Mouse (Mus musculus): Measurements from ENCODE around the gene Gpr55. TPM values are rescaled to one million over a fixed set of nuclear protein-coding genes. Genes with fewer than 3 reads are reported as not detected.

Gpr55 gene
- polyA plus RNA-seq, 1 experiment from 2014 or later: 0.05 TPM

DNA sequence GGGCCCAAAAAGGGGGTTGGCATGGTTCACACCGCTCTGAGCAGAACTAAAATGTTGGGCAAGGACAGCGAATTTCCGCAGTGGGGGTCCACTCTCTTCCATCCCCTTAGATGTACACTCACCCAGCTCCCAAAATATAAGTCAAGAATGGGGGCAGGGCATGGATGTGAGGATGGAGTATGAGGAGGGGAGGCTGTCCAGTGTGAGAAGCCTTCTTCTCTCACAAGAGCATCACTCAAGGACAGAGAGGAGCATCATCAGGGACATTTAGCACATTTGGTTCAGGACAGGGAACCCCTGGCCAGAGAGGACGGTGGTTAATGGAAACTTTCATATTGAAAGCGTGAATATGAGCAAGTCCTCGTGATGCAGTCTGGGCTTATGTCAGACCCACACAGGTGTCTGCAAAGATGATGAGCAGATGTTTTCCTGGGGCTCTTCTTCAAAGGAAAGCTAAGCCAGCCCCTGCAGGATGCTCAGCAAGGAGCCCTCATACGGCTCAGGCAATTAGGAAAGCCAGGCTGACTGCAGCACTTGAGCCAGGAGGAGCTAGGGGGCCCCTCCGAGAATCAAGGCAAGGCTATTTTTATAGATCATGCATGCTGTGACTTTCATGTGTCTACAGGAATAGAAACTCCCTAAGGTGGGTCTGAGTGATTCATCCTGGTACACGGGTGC is 2.7 kb downstream of the Gpr55 start:
- ATAC-seq (ENCODE audit: low read depth): no peak
- no peaks in the 10 kb centered on the region for H3K36me3 ChIP-seq
- no peaks in the 10 kb centered on the region for H3K9me3 ChIP-seq (replicated peaks)
- no peaks in the 10 kb centered on the region for H3K27me3 ChIP-seq
- no peak overlapping the region for H3K27ac ChIP-seq
- H3K4me1 ChIP-seq (replicated peaks): peaks cover 23% of the 10 kb centered on the region
- no peak for DNase-seq
- H3K9ac ChIP-seq: no peak overlapping the region
- WGBS (ENCODE audit: insufficient replicate concordance): 45% methylated on average over 9 of the region's 9 CpGs
- no peak overlapping the region for H3K4me3 ChIP-seq (replicated peaks)
- no peak overlapping the region for H3K4me2 ChIP-seq

DNA sequence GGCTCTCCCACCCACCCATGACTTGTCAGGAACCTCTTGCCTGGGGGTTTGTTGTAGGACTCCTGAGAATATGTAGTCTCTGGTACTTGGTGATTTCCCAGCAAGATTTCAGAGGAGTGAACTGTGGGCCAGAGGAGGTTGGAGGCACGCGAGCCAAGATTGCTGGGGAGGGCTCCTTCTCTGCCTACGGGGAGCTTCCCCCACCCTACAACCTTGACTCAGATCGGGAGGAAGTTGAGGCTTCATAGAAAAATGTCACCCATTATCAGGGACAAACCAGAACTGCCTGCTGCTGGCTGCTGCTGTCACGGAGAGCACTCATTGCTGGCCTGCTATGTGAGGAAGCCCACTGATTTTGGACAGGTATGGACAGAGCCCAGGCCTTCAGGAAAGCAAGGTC is 3.5 kb downstream of the Gpr55 start:
- ATAC-seq (ENCODE audit: low read depth) (no peak), DNase-seq (no peak)
- Histone ChIP-seq H3K9me3 (replicated peaks) (no peaks in the 10 kb centered on the region), H3K27me3 (no peaks in the 10 kb centered on the region), H3K4me3 (replicated peaks) (no peak overlapping the region), H3K36me3 (no peaks in the 10 kb centered on the region), H3K27ac (no peak overlapping the region), H3K9ac (no peak overlapping the region), H3K4me2 (no peak overlapping the region), H3K4me1 (replicated peaks) (peaks cover 23% of the 10 kb centered on the region)
- 11% methylated on average over 5 of the region's 5 CpGs for WGBS (ENCODE audit: insufficient replicate concordance)

GRCm38 (mm10) chr1:85955150-85955549 is 5.7 kb downstream of the Gpr55 start:
- H3K9me3 ChIP-seq (replicated peaks): no peaks in the 10 kb centered on the region
- ATAC-seq (ENCODE audit: low read depth): no peak

GRCm38 (mm10) chr1:85949085-85949684 is 11.6 kb downstream of the Gpr55 start:
- Histone ChIP-seq H3K27ac (no peak overlapping the region), H3K36me3 (no peaks in the 10 kb centered on the region), H3K4me2 (no peak overlapping the region), H3K9me3 (replicated peaks) (no peaks in the 10 kb centered on the region), H3K9ac (no peak overlapping the region), H3K27me3 (no peaks in the 10 kb centered on the region), H3K4me1 (replicated peaks) (no peaks in the 10 kb centered on the region), H3K4me3 (replicated peaks) (no peak overlapping the region)
- ATAC-seq (ENCODE audit: low read depth) (no peak), DNase-seq (no peak)
- 47% methylated on average over 2 of the region's 2 CpGs for WGBS (ENCODE audit: insufficient replicate concordance)

More at GRCm38 (mm10) chr1:85955150-85955549, 5.7 kb downstream of the Gpr55 start:
- Histone ChIP-seq H3K27ac (no peak overlapping the region), H3K4me2 (no peak overlapping the region), H3K36me3 (no peaks in the 10 kb centered on the region), H3K4me1 (replicated peaks) (peaks cover 23% of the 10 kb centered on the region), H3K9ac (no peak overlapping the region), H3K4me3 (replicated peaks) (no peak overlapping the region), H3K27me3 (no peaks in the 10 kb centered on the region)
- WGBS (ENCODE audit: insufficient replicate concordance): 53% methylated on average over 3 of the region's 3 CpGs
- DNase-seq: no peak

GRCm38 (mm10) chr1:85942318-85942717 is 18.5 kb downstream of the Gpr55 start:
- WGBS (ENCODE audit: insufficient replicate concordance): 54% methylated on average over 8 of the region's 8 CpGs
- no peak for ATAC-seq (ENCODE audit: low read depth)
- Histone ChIP-seq H3K4me1 (replicated peaks) (no peaks in the 10 kb centered on the region), H3K36me3 (no peaks in the 10 kb centered on the region), H3K9ac (no peak overlapping the region), H3K27me3 (no peaks in the 10 kb centered on the region), H3K4me2 (no peak overlapping the region), H3K9me3 (replicated peaks) (no peaks in the 10 kb centered on the region), H3K4me3 (replicated peaks) (no peak overlapping the region), H3K27ac (no peak overlapping the region)
- DNase-seq: no peak

GRCm38 (mm10) chr1:85937323-85937722 is 23.5 kb downstream of the Gpr55 start:
- Histone ChIP-seq H3K4me1 (replicated peaks) (peaks cover 14% of the 10 kb centered on the region; the same call in 1 of the 2 replicates), H3K27ac (no peak overlapping the region), H3K27me3 (no peaks in the 10 kb centered on the region), H3K9me3 (replicated peaks) (no peaks in the 10 kb centered on the region), H3K36me3 (no peaks in the 10 kb centered on the region), H3K9ac (no peak overlapping the region), H3K4me2 (no peak overlapping the region), H3K4me3 (replicated peaks) (no peak overlapping the region)
- no peak for ATAC-seq (ENCODE audit: low read depth)
- DNase-seq: no peak
- 57% methylated on average over 1 of the region's 1 CpGs for WGBS (ENCODE audit: insufficient replicate concordance)

GRCm38 (mm10) chr1:85936265-85936664 is 24.5 kb downstream of the Gpr55 start:
- no peak for ATAC-seq (ENCODE audit: low read depth)
- H3K36me3 ChIP-seq: no peaks in the 10 kb centered on the region

GRCm38 (mm10) chr1:85935148-85935852 is 25.5 kb downstream of the Gpr55 start:
- no peak overlapping the region for H3K9ac ChIP-seq
- H3K36me3 ChIP-seq: no peaks in the 10 kb centered on the region
- H3K9me3 ChIP-seq (replicated peaks): no peaks in the 10 kb centered on the region
- H3K4me3 ChIP-seq (replicated peaks): no peak overlapping the region
- no peak overlapping the region for H3K27ac ChIP-seq
- H3K4me1 ChIP-seq (replicated peaks): peaks cover 15% of the 10 kb centered on the region; the same call in 1 of the 2 replicates
- 25% methylated on average over 8 of the region's 8 CpGs for WGBS (ENCODE audit: insufficient replicate concordance)
- H3K27me3 ChIP-seq: no peaks in the 10 kb centered on the region
- no peak overlapping the region for H3K4me2 ChIP-seq
- ATAC-seq (ENCODE audit: low read depth): no peak
- DNase-seq: peak; percentile 11

More at GRCm38 (mm10) chr1:85936265-85936664, 24.5 kb downstream of the Gpr55 start:
- H3K4me2 ChIP-seq: no peak overlapping the region
- no peak overlapping the region for H3K27ac ChIP-seq
- no peaks in the 10 kb centered on the region for H3K9me3 ChIP-seq (replicated peaks)
- no peak for DNase-seq
- H3K9ac ChIP-seq: no peak overlapping the region
- WGBS (ENCODE audit: insufficient replicate concordance): 61% methylated on average over 6 of the region's 6 CpGs
- H3K4me1 ChIP-seq (replicated peaks): peaks cover 15% of the 10 kb centered on the region; the same call in 1 of the 2 replicates
- H3K4me3 ChIP-seq (replicated peaks): no peak overlapping the region
- H3K27me3 ChIP-seq: no peaks in the 10 kb centered on the region

GRCm38 (mm10) chr1:85934560-85934959 is 26.2 kb downstream of the Gpr55 start:
- H3K36me3 ChIP-seq: no peaks in the 10 kb centered on the region
- DNase-seq (no peak), ATAC-seq (ENCODE audit: low read depth) (no peak)
- WGBS (ENCODE audit: insufficient replicate concordance): 17% methylated on average over 7 of the region's 7 CpGs
- peaks cover 15% of the 10 kb centered on the region; the same call in 1 of the 2 replicates for H3K4me1 ChIP-seq (replicated peaks)
- H3K4me2 ChIP-seq: no peak overlapping the region
- H3K9me3 ChIP-seq (replicated peaks): no peaks in the 10 kb centered on the region
- H3K4me3 ChIP-seq (replicated peaks): no peak overlapping the region
- H3K27me3 ChIP-seq: no peaks in the 10 kb centered on the region
- H3K27ac ChIP-seq: no peak overlapping the region
- no peak overlapping the region for H3K9ac ChIP-seq

- Histone ChIP-seq H3K4me3 (replicated peaks) (no peak overlapping the region), H3K9ac (no peak overlapping the region), H3K27me3 (no peaks in the 10 kb centered on the region)
Observed at GRCm38 (mm10) chr1:85933631-85934465, 27.0 kb downstream of the Gpr55 start.

DNA sequence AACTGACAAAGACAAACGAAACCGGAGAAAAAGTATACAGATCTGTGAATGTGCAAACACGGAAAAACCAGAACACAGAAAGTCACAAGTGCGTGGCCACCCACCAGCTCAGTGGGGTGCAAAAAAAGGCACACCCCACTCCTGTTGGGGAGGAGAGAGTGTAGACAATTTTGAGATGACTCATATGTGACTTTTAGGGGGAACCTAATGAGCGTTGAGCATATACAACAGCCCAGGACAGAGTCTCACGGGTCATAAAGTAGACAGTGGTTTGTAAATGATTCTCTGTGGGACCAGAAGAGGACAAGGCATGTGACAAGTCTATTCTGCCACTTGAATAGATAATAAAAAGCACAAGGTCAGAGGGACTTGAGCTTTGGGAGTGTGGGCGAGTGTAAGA is 27.6 kb downstream of the Gpr55 start:
- no peak overlapping the region for H3K4me3 ChIP-seq (replicated peaks)
- H3K9ac ChIP-seq: no peak overlapping the region
- 35% methylated on average over 7 of the region's 7 CpGs for WGBS (ENCODE audit: insufficient replicate concordance)
- H3K9me3 ChIP-seq (replicated peaks): no peaks in the 10 kb centered on the region
- ATAC-seq (ENCODE audit: low read depth) (peak; percentile 24), DNase-seq (no peak)
- no peaks in the 10 kb centered on the region for H3K27me3 ChIP-seq
- H3K4me1 ChIP-seq (replicated peaks): peaks cover 15% of the 10 kb centered on the region; the same call in 1 of the 2 replicates
- no peaks in the 10 kb centered on the region for H3K36me3 ChIP-seq
- peak overlapping the region; percentile 13 for H3K27ac ChIP-seq
- H3K4me2 ChIP-seq: 0 out of 2 replicates have a peak overlapping the region, but pooled peaks have one; percentile 10

More at GRCm38 (mm10) chr1:85933631-85934465, 27.0 kb downstream of the Gpr55 start:
- H3K27ac ChIP-seq: peak overlapping the region; percentile 13
- no peaks in the 10 kb centered on the region for H3K36me3 ChIP-seq
- H3K4me1 ChIP-seq (replicated peaks): peaks cover 15% of the 10 kb centered on the region; the same call in 1 of the 2 replicates
- ATAC-seq (ENCODE audit: low read depth): peak; percentile 41
- H3K4me2 ChIP-seq: 0 out of 2 replicates have a peak overlapping the region, but pooled peaks have one; percentile 10
- DNase-seq: no peak
- 12% methylated on average over 11 of the region's 11 CpGs for WGBS (ENCODE audit: insufficient replicate concordance)
- no peaks in the 10 kb centered on the region for H3K9me3 ChIP-seq (replicated peaks)
